Mouse (Mus musculus): ENCODE data around the gene Vps4a. TPM values are rescaled to one million over a fixed set of nuclear protein-coding genes. Genes with fewer than 3 reads are reported as not detected.

Gene Vps4a
- polyA plus RNA-seq, 1 experiment from 2014 or later, result 63.3 TPM

Other genes starting within 250 kb of the Vps4a start
- 0.10 and 0.18 TPM in 2 replicates for gene Has3, start 161.0 kb upstream of the Vps4a start, polyA plus RNA-seq (2015; fragmentation: Nextera tagmentation; extraction: Ambion mirVana)
- 67.1 and 71.1 TPM in 2 replicates for gene Utp4, start 137.6 kb upstream of the Vps4a start, polyA plus RNA-seq (2015; fragmentation: Nextera tagmentation; extraction: Ambion mirVana)
- 11.3 and 11.4 TPM in 2 replicates for gene Sntb2, start 95.5 kb upstream of the Vps4a start, polyA plus RNA-seq (2015; fragmentation: Nextera tagmentation; extraction: Ambion mirVana)
- 52.5 and 54.8 TPM in 2 replicates for gene Pdf, start 17.4 kb downstream of the Vps4a start, polyA plus RNA-seq (2015; fragmentation: Nextera tagmentation; extraction: Ambion mirVana)
- gene Cog8, start 25.5 kb downstream of the Vps4a start, polyA plus RNA-seq (2015; fragmentation: Nextera tagmentation; extraction: Ambion mirVana), result 39.3 and 40.4 TPM in 2 replicates
- gene Nip7, start 25.7 kb downstream of the Vps4a start, polyA plus RNA-seq (2015; fragmentation: Nextera tagmentation; extraction: Ambion mirVana), result 92.5 and 97.3 TPM in 2 replicates
- gene Tmed6, start 34.4 kb downstream of the Vps4a start, polyA plus RNA-seq (2015; fragmentation: Nextera tagmentation; extraction: Ambion mirVana), result 34.2 and 73.3 TPM in 2 replicates
- gene Terf2, start 65.3 kb downstream of the Vps4a start, polyA plus RNA-seq (2015; fragmentation: Nextera tagmentation; extraction: Ambion mirVana), result 14.8 and 16.4 TPM in 2 replicates
- gene Cyb5b, start 119.4 kb downstream of the Vps4a start, polyA plus RNA-seq (2015; fragmentation: Nextera tagmentation; extraction: Ambion mirVana), result 139 and 144 TPM in 2 replicates

Measured in intestine, embryonic 15.5 days (tissue).